Mouse (Mus musculus) limb, embryonic 14.5 days (tissue): Measurements from ENCODE around the gene Litaf. TPM values are rescaled to one million over a fixed set of nuclear protein-coding genes. Genes with fewer than 3 reads are reported as not detected.

ENCODE experiments used
- ATAC-seq: fragments of 200-750 bp; cut with Nextera tagmentation; 2 replicates; pipeline ENCODE4 v1.8.0; 2017; ENCODE audit warnings: low read depth, moderate number of reproducible peaks, moderate TSS enrichment; ENCODE audit not compliant: low FRiP score
- DNase-seq: peaks from one replicate; pipeline ENCODE4 v3.0.0-alpha.2; 2015; ENCODE audit warnings: low spot score
- H3K27ac ChIP-seq: fragments of 300-500 bp; sonication (generic); replicated peaks from 2 replicates; pipeline ENCODE4 v1.5.1; 2014; ENCODE audit warnings: low read depth, mild to moderate bottlenecking, low read length, moderate library complexity, mixed read lengths
- H3K27me3 ChIP-seq: fragments of 300-500 bp; sonication (generic); 2 replicates; pipeline ENCODE4 v1.6.1; 2014; ENCODE audit warnings: low read length, mixed read lengths; ENCODE audit not compliant: control insufficient read depth, insufficient read depth
- H3K36me3 ChIP-seq: fragments of 300-500 bp; sonication (generic); 2 replicates; pipeline ENCODE4 v1.6.1; 2014; ENCODE audit warnings: mild to moderate bottlenecking, low read length, moderate library complexity, mixed read lengths; ENCODE audit not compliant: control insufficient read depth, insufficient read depth
- H3K4me1 ChIP-seq: fragments of 300-500 bp; sonication (generic); 2 replicates; pipeline ENCODE4 v1.6.1; 2014; ENCODE audit warnings: antibody characterized with exemption, low read length, mixed read lengths; ENCODE audit not compliant: control insufficient read depth, insufficient read depth
- H3K4me2 ChIP-seq: fragments of 300-500 bp; sonication (generic); replicated peaks from 2 replicates; pipeline ENCODE4 v1.6.1; 2014; ENCODE audit warnings: low read depth, mild to moderate bottlenecking, low read length, moderate library complexity; ENCODE audit not compliant: severe bottlenecking
- H3K4me3 ChIP-seq: fragments of 300-500 bp; sonication (generic); replicated peaks from 2 replicates; pipeline ENCODE4 v1.5.1; 2014; ENCODE audit warnings: low read length
- H3K9ac ChIP-seq: fragments of 300-500 bp; sonication (generic); 2 replicates; pipeline ENCODE4 v1.6.1; 2014; ENCODE audit warnings: mild to moderate bottlenecking, low read depth, low read length, moderate library complexity; ENCODE audit not compliant: severe bottlenecking
- H3K9me3 ChIP-seq: fragments of 300-500 bp; sonication (generic); 2 replicates; pipeline ENCODE4 v1.6.1; 2016; ENCODE audit warnings: low read length; ENCODE audit not compliant: control insufficient read depth
- POLR2A ChIP-seq: fragments of 200-500 bp; IDR thresholded peaks from 2 replicates; pipeline ENCODE4 v1.8.0; 2012; ENCODE audit warnings: inconsistent platforms, mild to moderate bottlenecking, moderate library complexity, borderline replicate concordance; ENCODE audit not compliant: insufficient read depth, insufficient read length; ENCODE audit errors: extremely low read depth
- WGBS: fragments of 180-500 bp; shearing (Covaris S2); extraction: QIAGEN DNeasy Blood & Tissue Kit; methylation state at CpG from one replicate; pipeline ENCODE4 v1.1.7; 2014; 5-methylcytosine and 5-hydroxymethylcytosine counted together
- microRNA-seq: library from miRNA; unstranded; fragments of <30 nt; microRNA quantifications from one replicate; pipeline ENCODE4, GENCODE M21; 2016
- polyA plus RNA-seq, 2 experiments: library from polyadenylated mRNA; depleted of rRNA in 1 of 2; stranded (reverse) in 1 of 2; unstranded in 1 of 2; fragments of >200 nt; fragmentation: Nextera tagmentation in 1 of 2; extraction: Ambion mirVana in 1 of 2; gene quantifications; 2 replicates each; pipeline versions ENCODE4 v1.2.1 to v1.2.3; 2012 to 2014

Gene Litaf
- polyA plus RNA-seq, 2 experiments = 79.8 to 103 TPM

- Histone ChIP-seq H3K4me2 (no peak overlapping the region), H3K4me1 (peaks cover 3% of the 10 kb centered on the region; the same call in 1 of the 2 replicates), H3K9me3 (no peaks in the 10 kb centered on the region), H3K27me3 (no peaks in the 10 kb centered on the region), H3K4me3 (no peak overlapping the region), H3K36me3 (no peaks in the 10 kb centered on the region), H3K9ac (no peak overlapping the region), H3K27ac (no peak overlapping the region)
- no peak for TF ChIP-seq POLR2A
- no peak for DNase-seq
- WGBS = 100% methylated on average over 4 of the region's 4 CpGs
- no peak for ATAC-seq
Observed at GRCm38 (mm10) chr16:10915066-10915465, 150.9 kb downstream of the Litaf start.

GRCm38 (mm10) chr16:10911061-10911460 is 154.9 kb downstream of the Litaf start:
- no peak overlapping the region for H3K9ac ChIP-seq
- H3K27ac ChIP-seq = no peak overlapping the region
- 0 out of 2 replicates have a peak, but pooled peaks cover under 1% of the 10 kb centered on the region for H3K4me1 ChIP-seq
- no peaks in the 10 kb centered on the region for H3K36me3 ChIP-seq
- no peaks in the 10 kb centered on the region for H3K27me3 ChIP-seq
- ATAC-seq (no peak), DNase-seq (no peak)
- no peak overlapping the region for H3K4me3 ChIP-seq
- 88% methylated on average over 2 of the region's 2 CpGs for WGBS
- no peak overlapping the region for H3K4me2 ChIP-seq
- H3K9me3 ChIP-seq = no peaks in the 10 kb centered on the region
- no peak for TF ChIP-seq POLR2A

DNA sequence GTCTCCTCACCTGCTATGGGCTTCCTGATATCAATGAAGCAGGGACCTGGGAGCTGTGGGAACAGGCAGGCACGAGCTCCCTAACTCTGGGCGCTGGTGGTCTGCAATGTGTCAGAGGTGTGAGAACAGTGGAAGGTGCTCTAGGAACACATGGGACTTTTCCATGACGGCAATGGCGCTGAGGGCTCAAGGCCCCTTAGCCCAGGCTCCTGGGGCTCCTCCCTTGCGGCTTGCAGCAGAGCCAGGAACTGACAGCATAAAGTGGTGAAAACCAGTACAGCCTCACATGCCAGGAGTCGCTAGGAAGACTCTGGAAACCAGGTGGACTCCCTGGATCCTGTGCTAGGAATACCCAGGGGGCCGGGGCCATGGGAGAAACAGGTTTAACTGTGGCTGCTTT is 155.4 kb downstream of the Litaf start:
- TF ChIP-seq POLR2A = no peak
- Histone ChIP-seq H3K27me3 (no peaks in the 10 kb centered on the region), H3K36me3 (no peaks in the 10 kb centered on the region), H3K4me2 (no peak overlapping the region), H3K4me1 (0 out of 2 replicates have a peak, but pooled peaks cover 1% of the 10 kb centered on the region), H3K9ac (no peak overlapping the region), H3K9me3 (no peaks in the 10 kb centered on the region), H3K27ac (no peak overlapping the region), H3K4me3 (no peak overlapping the region)
- 66% methylated on average over 7 of the region's 7 CpGs for WGBS
- ATAC-seq (no peak), DNase-seq (no peak)

Small RNA genes within 50 kb of the gene (microRNA-seq; reads per million reads assigned to microRNA genes)
- gene Gm26268 = not detected

Other genes with a start within 250 kb of the Litaf start
- 7.3 and 7.7 TPM in 2 replicates for gene Rmi2, start 231.1 kb downstream of the Litaf start, polyA plus RNA-seq (2012; rRNA removed)
- 3.2 and 3.4 TPM in 2 replicates for gene Rmi2, start 231.1 kb downstream of the Litaf start, polyA plus RNA-seq (2014; fragmentation: Nextera tagmentation; extraction: Ambion mirVana)
- gene Snn, start 5.2 kb downstream of the Litaf start, polyA plus RNA-seq (2012; rRNA removed) = 59.0 and 59.7 TPM in 2 replicates
- gene Snn, start 5.2 kb downstream of the Litaf start, polyA plus RNA-seq (2014; fragmentation: Nextera tagmentation; extraction: Ambion mirVana) = 45.2 and 46.9 TPM in 2 replicates
- gene Txndc11, start 68.5 kb upstream of the Litaf start, polyA plus RNA-seq (2012; rRNA removed) = 36.9 and 41.7 TPM in 2 replicates
- 45.0 and 47.9 TPM in 2 replicates for gene Txndc11, start 68.5 kb upstream of the Litaf start, polyA plus RNA-seq (2014; fragmentation: Nextera tagmentation; extraction: Ambion mirVana)
- 191 and 218 TPM in 2 replicates for gene Zc3h7a, start 110.2 kb upstream of the Litaf start, polyA plus RNA-seq (2012; rRNA removed)
- gene Zc3h7a, start 110.2 kb upstream of the Litaf start, polyA plus RNA-seq (2014; fragmentation: Nextera tagmentation; extraction: Ambion mirVana) = 94.9 and 105 TPM in 2 replicates
- 50.2 and 82.0 TPM in 2 replicates for gene Rsl1d1, start 137.2 kb upstream of the Litaf start, polyA plus RNA-seq (2012; rRNA removed)
- gene Rsl1d1, start 137.2 kb upstream of the Litaf start, polyA plus RNA-seq (2014; fragmentation: Nextera tagmentation; extraction: Ambion mirVana) = 176 and 181 TPM in 2 replicates
- gene Gspt1, start 188.2 kb upstream of the Litaf start, polyA plus RNA-seq (2012; rRNA removed) = 57.3 and 69.9 TPM in 2 replicates
- gene Gspt1, start 188.2 kb upstream of the Litaf start, polyA plus RNA-seq (2014; fragmentation: Nextera tagmentation; extraction: Ambion mirVana) = 96.0 and 98.1 TPM in 2 replicates
- gene Tnfrsf17, start 247.7 kb upstream of the Litaf start, polyA plus RNA-seq (2012; rRNA removed) = 0.18 TPM in 1 of 2 replicates, not detected in the other
- gene Tnfrsf17, start 247.7 kb upstream of the Litaf start, polyA plus RNA-seq (2014; fragmentation: Nextera tagmentation; extraction: Ambion mirVana) = 0.23 and 0.25 TPM in 2 replicates